Mouse (Mus musculus) limb, embryonic 12.5 days (tissue): ENCODE measurements around the gene Plrg1. TPM values are rescaled to one million over a fixed set of nuclear protein-coding genes. Genes with fewer than 3 reads are reported as not detected.
A peak's percentile ranks its signal among the peaks of the same experiment; 100 is the strongest.

ENCODE experiments used
- ATAC-seq: fragments of 200-750 bp; cut with Nextera tagmentation; 2 replicates; pipeline ENCODE4 v1.8.0; 2017; ENCODE audit warnings: low read depth, moderate TSS enrichment; ENCODE audit not compliant: insufficient number of reproducible peaks, insufficient read depth, low FRiP score, low TSS enrichment
- H3K27ac ChIP-seq: fragments of 300-500 bp; sonication (generic); 2 replicates; pipeline ENCODE4 v1.5.1; 2016; ENCODE audit warnings: mild to moderate bottlenecking, moderate library complexity
- H3K27me3 ChIP-seq: fragments of 300-500 bp; sonication (generic); 2 replicates; pipeline ENCODE4 v1.6.1; 2016; ENCODE audit warnings: mild to moderate bottlenecking, moderate library complexity
- H3K36me3 ChIP-seq: fragments of 300-500 bp; sonication (generic); 2 replicates; pipeline ENCODE4 v1.6.1; 2016; ENCODE audit warnings: mild to moderate bottlenecking, moderate library complexity
- H3K4me1 ChIP-seq: fragments of 300-500 bp; sonication (generic); replicated peaks from 2 replicates; pipeline ENCODE4 v1.6.1; 2016
- H3K4me2 ChIP-seq: fragments of 300-500 bp; sonication (generic); 2 replicates; pipeline ENCODE4 v1.6.1; 2016; ENCODE audit warnings: mild to moderate bottlenecking, moderate library complexity
- H3K4me3 ChIP-seq: fragments of 300-500 bp; sonication (generic); replicated peaks from 2 replicates; pipeline ENCODE4 v1.5.1; 2016; ENCODE audit warnings: mild to moderate bottlenecking
- H3K9ac ChIP-seq: fragments of 300-500 bp; sonication (generic); replicated peaks from 2 replicates; pipeline ENCODE4 v1.6.1; 2016; ENCODE audit warnings: mild to moderate bottlenecking, moderate library complexity
- H3K9me3 ChIP-seq: fragments of 300-500 bp; sonication (generic); 2 replicates; pipeline ENCODE4 v1.6.1; 2016; ENCODE audit warnings: mild to moderate bottlenecking, moderate library complexity
- WGBS: fragments of 180-500 bp; shearing (Covaris S2); methylation state at CpG from one replicate; pipeline ENCODE4 v1.1.7; 2016; 5-methylcytosine and 5-hydroxymethylcytosine counted together
- polyA plus RNA-seq: library from polyadenylated mRNA; unstranded; fragments of >200 nt; fragmentation: Nextera tagmentation; extraction: Ambion mirVana; gene quantifications from 2 replicates; pipeline ENCODE4 v1.2.1, GENCODE M21; 2016

The Plrg1 gene
- polyA plus RNA-seq, 1 experiment from 2014 or later = 123 TPM

DNA sequence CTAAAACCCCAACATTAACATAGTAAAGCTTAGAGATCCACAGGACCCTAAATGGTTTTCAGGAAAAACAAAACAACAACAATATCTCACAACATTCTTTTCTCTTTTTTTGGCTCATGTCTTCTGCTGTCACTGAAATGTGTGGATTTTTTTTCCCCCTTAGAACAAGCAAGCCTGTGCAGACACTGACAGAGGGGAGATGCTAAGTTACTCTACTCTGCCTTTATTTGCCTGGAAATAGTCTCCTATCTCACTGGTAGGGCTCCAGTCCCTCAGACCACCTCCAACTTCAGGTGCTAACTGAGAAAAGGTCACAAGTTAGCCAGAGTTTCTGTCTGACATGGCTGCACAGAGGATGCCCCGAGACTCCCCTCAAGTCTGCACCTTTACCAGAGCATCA is 43.8 kb downstream of the Plrg1 start:
- ATAC-seq = no peak
- H3K36me3 ChIP-seq = no peaks in the 10 kb centered on the region
- no peak overlapping the region for H3K27ac ChIP-seq
- peaks cover 7% of the 10 kb centered on the region for H3K4me1 ChIP-seq
- 75% methylated on average over 1 of the region's 1 CpGs for WGBS
- no peaks in the 10 kb centered on the region for H3K9me3 ChIP-seq
- H3K27me3 ChIP-seq = peaks cover 4% of the 10 kb centered on the region; the same call in 1 of the 2 replicates
- no peak overlapping the region for H3K4me3 ChIP-seq
- peak overlapping the region; percentile 44 for H3K4me2 ChIP-seq
- no peak overlapping the region for H3K9ac ChIP-seq

GRCm38 (mm10) chr3:83099651-83100050 is 44.3 kb downstream of the Plrg1 start:
- Histone ChIP-seq H3K27me3 (peaks cover 4% of the 10 kb centered on the region; the same call in 1 of the 2 replicates), H3K36me3 (no peaks in the 10 kb centered on the region), H3K4me3 (no peak overlapping the region), H3K9ac (no peak overlapping the region), H3K4me1 (peaks cover 7% of the 10 kb centered on the region), H3K4me2 (no peak overlapping the region), H3K27ac (no peak overlapping the region), H3K9me3 (0 out of 2 replicates have a peak, but pooled peaks cover under 1% of the 10 kb centered on the region)
- WGBS = 78% methylated on average over 6 of the region's 6 CpGs
- ATAC-seq = no peak

DNA sequence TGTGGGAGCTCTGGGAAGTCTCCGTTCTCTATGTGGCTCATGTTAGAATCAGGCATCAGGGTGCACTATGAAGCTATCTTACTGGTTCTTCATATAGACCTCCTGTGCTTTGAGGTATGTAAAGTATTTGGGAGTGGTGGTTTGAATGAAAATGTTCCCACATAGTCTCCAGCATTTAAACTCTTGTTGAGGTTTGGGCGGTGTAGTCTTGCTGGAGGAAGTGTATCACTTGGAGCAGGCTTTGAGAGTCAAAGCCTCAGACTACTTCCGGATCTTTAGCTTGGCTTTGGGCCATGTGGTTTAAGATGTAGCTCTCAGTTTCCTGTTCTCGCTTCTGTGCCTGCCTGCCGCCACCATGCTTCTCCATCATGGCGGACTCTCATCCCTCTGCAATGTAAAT is 47.0 kb downstream of the Plrg1 start:
- Histone ChIP-seq H3K27me3 (peaks cover 4% of the 10 kb centered on the region; the same call in 1 of the 2 replicates), H3K9ac (no peak overlapping the region), H3K4me3 (no peak overlapping the region), H3K27ac (no peak overlapping the region), H3K9me3 (0 out of 2 replicates have a peak, but pooled peaks cover 3% of the 10 kb centered on the region), H3K4me1 (peaks cover 7% of the 10 kb centered on the region), H3K4me2 (no peak overlapping the region), H3K36me3 (no peaks in the 10 kb centered on the region)
- ATAC-seq = no peak
- WGBS = 92% methylated on average over 6 of the region's 6 CpGs

DNA sequence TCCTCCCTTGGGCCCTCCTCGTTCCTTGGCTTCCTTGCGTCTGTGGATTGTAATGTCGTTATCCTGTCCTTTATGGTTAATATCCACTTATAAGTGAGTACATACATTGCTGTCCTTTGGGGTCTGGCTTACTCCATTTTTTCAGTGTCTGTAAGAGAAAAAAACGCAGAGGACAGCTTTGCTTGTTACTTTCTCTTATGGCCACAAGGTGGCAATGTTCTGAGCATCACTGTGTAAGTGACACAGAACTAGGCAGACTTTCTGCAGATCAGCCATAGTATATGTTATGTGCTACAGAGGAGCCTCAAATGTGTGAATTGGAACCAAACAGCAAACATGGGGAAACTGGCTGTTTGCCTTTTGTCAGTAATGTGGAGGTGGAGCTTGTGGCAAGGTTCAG is 54.8 kb downstream of the Plrg1 start:
- no peaks in the 10 kb centered on the region for H3K36me3 ChIP-seq
- H3K27ac ChIP-seq = no peak overlapping the region
- ATAC-seq = no peak
- no peaks in the 10 kb centered on the region for H3K9me3 ChIP-seq
- peaks cover 11% of the 10 kb centered on the region; the same call in 1 of the 2 replicates for H3K27me3 ChIP-seq
- no peak overlapping the region for H3K9ac ChIP-seq
- peaks cover 14% of the 10 kb centered on the region for H3K4me1 ChIP-seq
- no peak overlapping the region for H3K4me2 ChIP-seq
- 24% methylated on average over 4 of the region's 4 CpGs for WGBS
- H3K4me3 ChIP-seq = no peak overlapping the region

DNA sequence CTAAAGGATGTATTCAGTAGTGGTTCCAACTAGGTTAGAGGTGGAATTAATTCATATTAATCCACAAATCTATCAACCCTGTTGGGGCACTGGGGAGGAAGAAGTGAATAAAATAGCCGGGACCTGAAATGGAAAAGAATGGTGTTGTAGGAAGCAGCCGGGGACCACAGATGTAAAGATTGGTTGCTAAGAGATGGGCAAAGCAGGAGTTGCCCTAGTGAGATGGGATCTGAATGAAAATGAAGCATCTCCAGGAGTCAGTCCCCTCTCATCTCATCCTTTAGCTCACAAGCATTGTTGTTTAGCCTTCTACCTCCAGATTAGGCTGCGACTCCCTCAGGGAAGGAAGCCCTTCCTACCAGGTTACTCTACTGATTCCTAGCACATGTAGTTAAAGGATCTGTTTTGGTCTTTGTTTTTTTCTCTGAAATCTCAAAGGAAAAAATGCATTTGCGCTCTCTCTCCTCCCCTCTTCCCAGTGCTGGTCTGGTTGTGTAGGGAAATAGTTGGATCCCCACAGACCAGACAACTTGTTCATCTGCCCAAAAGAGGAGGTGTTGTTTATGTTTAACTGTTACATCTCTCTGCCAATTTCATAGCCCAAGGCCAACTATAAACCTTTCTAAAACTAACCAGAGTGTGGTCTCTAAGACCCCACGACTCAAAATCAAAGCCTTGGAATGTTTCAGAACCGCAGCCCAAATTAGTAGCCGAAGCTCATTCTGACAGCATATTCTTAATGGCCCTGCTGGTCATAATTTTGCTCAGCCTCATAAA is 56.4 kb downstream of the Plrg1 start:
- H3K36me3 ChIP-seq = no peaks in the 10 kb centered on the region
- peaks cover 11% of the 10 kb centered on the region for H3K27me3 ChIP-seq
- no peaks in the 10 kb centered on the region for H3K9me3 ChIP-seq
- ATAC-seq = no peak
- no peak overlapping the region for H3K9ac ChIP-seq
- peaks cover 15% of the 10 kb centered on the region for H3K4me1 ChIP-seq
- H3K4me3 ChIP-seq = no peak overlapping the region
- WGBS = 41% methylated on average over 7 of the region's 7 CpGs
- no peak overlapping the region for H3K4me2 ChIP-seq
- no peak overlapping the region for H3K27ac ChIP-seq

GRCm38 (mm10) chr3:83112869-83113268 is 57.5 kb downstream of the Plrg1 start:
- Histone ChIP-seq H3K27ac (no peak overlapping the region), H3K27me3 (peaks cover 11% of the 10 kb centered on the region), H3K9ac (no peak overlapping the region), H3K9me3 (no peaks in the 10 kb centered on the region), H3K36me3 (no peaks in the 10 kb centered on the region), H3K4me3 (no peak overlapping the region), H3K4me2 (no peak overlapping the region), H3K4me1 (peaks cover 15% of the 10 kb centered on the region)
- no peak for ATAC-seq
- 17% methylated on average over 3 of the region's 3 CpGs for WGBS

GRCm38 (mm10) chr3:83114946-83115345 is 59.6 kb downstream of the Plrg1 start:
- Histone ChIP-seq H3K27me3 (peaks cover 11% of the 10 kb centered on the region), H3K4me3 (no peak overlapping the region), H3K4me2 (no peak overlapping the region), H3K9me3 (no peaks in the 10 kb centered on the region), H3K4me1 (peaks cover 15% of the 10 kb centered on the region), H3K36me3 (no peaks in the 10 kb centered on the region), H3K27ac (peak overlapping the region; percentile 35; the same call in 1 of the 2 replicates), H3K9ac (no peak overlapping the region)
- WGBS = 39% methylated on average over 1 of the region's 1 CpGs
- no peak for ATAC-seq

- 37% methylated on average over 10 of the region's 10 CpGs for WGBS
- Histone ChIP-seq H3K4me2 (no peak overlapping the region), H3K4me3 (no peak overlapping the region), H3K27me3 (peaks cover 8% of the 10 kb centered on the region), H3K9ac (no peak overlapping the region), H3K27ac (no peak overlapping the region), H3K9me3 (no peaks in the 10 kb centered on the region), H3K4me1 (peaks cover 14% of the 10 kb centered on the region), H3K36me3 (no peaks in the 10 kb centered on the region)
- no peak for ATAC-seq
Observed at GRCm38 (mm10) chr3:83117592-83117991, 62.3 kb downstream of the Plrg1 start.

Other genes starting within 250 kb of the Plrg1 start
- gene Rbm46, start 179.0 kb upstream of the Plrg1 start, polyA plus RNA-seq = 3.0 and 4.0 TPM in 2 replicates
- gene Lrat, start 151.5 kb upstream of the Plrg1 start, polyA plus RNA-seq = 0.13 and 0.14 TPM in 2 replicates
- 0.12 TPM in 1 of 2 replicates, not detected in the other for gene Fgg, start 47.8 kb upstream of the Plrg1 start, polyA plus RNA-seq
- 0.10 and 0.15 TPM in 2 replicates for gene Fga, start 29.4 kb upstream of the Plrg1 start, polyA plus RNA-seq
- 0.05 TPM in 1 of 2 replicates, not detected in the other for gene Fgb, start 5.7 kb upstream of the Plrg1 start, polyA plus RNA-seq
- gene Dchs2, start 72.4 kb downstream of the Plrg1 start, polyA plus RNA-seq = 0.38 and 0.49 TPM in 2 replicates